Mouse (Mus musculus) neural tube, embryonic 15.5 days (tissue): ENCODE results near the gene Ntpcr. TPM values are rescaled to one million over a fixed set of nuclear protein-coding genes. Genes with fewer than 3 reads are reported as not detected.
A peak's percentile ranks its signal among the peaks of the same experiment; 100 is the strongest.

ENCODE experiments used
- ATAC-seq: fragments of 200-750 bp; cut with Nextera tagmentation; 2 replicates; pipeline ENCODE4 v1.8.0; 2017; ENCODE audit warnings: mild to moderate bottlenecking, moderate TSS enrichment, moderate library complexity; ENCODE audit not compliant: low FRiP score
- H3K27ac ChIP-seq: fragments of 300-500 bp; sonication (generic); replicated peaks from 2 replicates; pipeline ENCODE4 v1.5.1; 2015; ENCODE audit warnings: mild to moderate bottlenecking, inconsistent platforms
- H3K27me3 ChIP-seq: fragments of 300-500 bp; sonication (generic); replicated peaks from 2 replicates; pipeline ENCODE4 v1.6.1; 2015; ENCODE audit warnings: inconsistent platforms
- H3K36me3 ChIP-seq: fragments of 300-500 bp; sonication (generic); 2 replicates; pipeline ENCODE4 v1.6.1; 2015; ENCODE audit warnings: inconsistent platforms
- H3K4me1 ChIP-seq: fragments of 300-500 bp; sonication (generic); 2 replicates; pipeline ENCODE4 v1.6.1; 2015; ENCODE audit warnings: inconsistent platforms
- H3K4me2 ChIP-seq: fragments of 300-500 bp; sonication (generic); 2 replicates; pipeline ENCODE4 v1.6.1; 2015; ENCODE audit warnings: inconsistent platforms, mild to moderate bottlenecking, moderate library complexity
- H3K4me3 ChIP-seq: fragments of 300-500 bp; sonication (generic); replicated peaks from 2 replicates; pipeline ENCODE4 v1.5.1; 2015; ENCODE audit warnings: mild to moderate bottlenecking, inconsistent platforms
- H3K9ac ChIP-seq: fragments of 300-500 bp; sonication (generic); replicated peaks from 2 replicates; pipeline ENCODE4 v1.6.1; 2015; ENCODE audit warnings: mild to moderate bottlenecking, inconsistent platforms
- H3K9me3 ChIP-seq: fragments of 300-500 bp; sonication (generic); replicated peaks from 2 replicates; pipeline ENCODE4 v1.6.1; 2016; ENCODE audit warnings: inconsistent platforms
- WGBS: fragments of 180-500 bp; shearing (Covaris S2); methylation state at CpG from one replicate; pipeline ENCODE4 v1.1.7; 2015; ENCODE audit warnings: mixed read lengths; 5-methylcytosine and 5-hydroxymethylcytosine counted together
- polyA plus RNA-seq: library from polyadenylated mRNA; unstranded; fragments of >200 nt; fragmentation: Nextera tagmentation; extraction: Ambion mirVana; gene quantifications from 2 replicates; pipeline ENCODE4 v1.2.1, GENCODE M21; 2015

Ntpcr gene
- polyA plus RNA-seq, 1 experiment from 2014 or later, result 36.9 TPM

DNA sequence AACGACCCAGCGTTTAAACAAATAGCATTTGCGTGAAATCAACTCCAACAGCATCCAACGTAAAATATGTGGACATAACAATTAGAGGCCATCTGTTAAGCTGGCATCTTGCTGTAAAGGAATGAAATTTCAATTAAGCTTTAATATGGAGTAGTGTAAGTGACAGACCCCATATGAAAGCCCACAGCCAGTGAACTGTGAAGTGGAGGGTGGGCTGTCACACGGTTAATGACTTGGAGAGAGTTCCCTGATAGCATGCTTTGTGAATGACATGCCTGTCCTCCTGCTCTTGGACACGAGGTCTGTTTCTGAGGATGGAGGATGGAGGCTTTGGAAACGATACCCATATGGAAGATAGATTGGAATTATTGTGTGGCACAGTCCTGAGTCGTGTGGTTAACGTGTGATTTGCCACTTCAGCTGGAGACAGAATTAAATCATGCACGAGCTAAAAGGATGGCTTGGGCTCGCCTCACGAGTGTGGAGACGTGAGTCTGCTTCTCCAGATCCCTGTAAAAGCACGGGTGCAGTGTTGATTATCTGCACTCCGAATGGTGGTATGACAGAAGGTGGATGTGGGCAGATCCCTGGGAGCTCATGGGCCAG lies 26.8 kb upstream of the Ntpcr start:
- Histone ChIP-seq H3K27me3 (no peaks in the 10 kb centered on the region), H3K4me2 (no peak overlapping the region), H3K27ac (0 out of 2 replicates have a peak overlapping the region, but pooled peaks have one; percentile 0), H3K36me3 (no peaks in the 10 kb centered on the region), H3K9ac (no peak overlapping the region), H3K9me3 (no peaks in the 10 kb centered on the region), H3K4me3 (no peak overlapping the region), H3K4me1 (peaks cover 7% of the 10 kb centered on the region; the same call in 1 of the 2 replicates)
- peak; percentile 66; the same call in 1 of the 2 replicates for ATAC-seq
- 33% methylated on average over 15 of the region's 15 CpGs for WGBS

DNA sequence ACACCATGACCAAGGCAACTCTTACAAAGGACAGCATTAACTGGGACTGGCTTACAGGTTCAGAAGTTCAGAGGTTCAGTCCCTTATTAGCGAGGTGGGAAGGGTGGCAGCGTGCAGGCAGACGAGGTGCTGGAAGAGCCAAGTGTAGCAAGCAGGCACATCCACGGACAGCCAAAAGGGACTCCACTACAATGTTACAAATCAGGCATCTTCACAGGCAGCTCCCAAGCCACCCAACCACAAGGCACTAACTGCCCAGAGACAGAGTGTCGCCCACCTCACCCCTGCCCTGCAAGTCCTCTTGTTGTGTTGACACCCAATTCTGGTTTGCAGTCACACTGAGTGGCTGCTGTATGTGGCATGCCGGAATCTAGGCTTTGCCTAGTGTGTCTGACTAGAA lies 25.3 kb upstream of the Ntpcr start:
- WGBS, result 91% methylated on average over 6 of the region's 6 CpGs
- ATAC-seq, result no peak

GRCm38 (mm10) chr8:125705816-125706215 lies 23.9 kb upstream of the Ntpcr start:
- H3K9me3 ChIP-seq, result no peaks in the 10 kb centered on the region
- no peaks in the 10 kb centered on the region for H3K36me3 ChIP-seq
- H3K4me2 ChIP-seq, result no peak overlapping the region
- H3K27ac ChIP-seq, result no peak overlapping the region
- no peak for ATAC-seq
- H3K4me3 ChIP-seq, result no peak overlapping the region
- 71% methylated on average over 7 of the region's 7 CpGs for WGBS
- H3K9ac ChIP-seq, result no peak overlapping the region
- peaks cover 7% of the 10 kb centered on the region; the same call in 1 of the 2 replicates for H3K4me1 ChIP-seq
- no peaks in the 10 kb centered on the region for H3K27me3 ChIP-seq

More for the DNA sequence above, 25.3 kb upstream of the Ntpcr start:
- H3K27me3 ChIP-seq, result no peaks in the 10 kb centered on the region
- no peak overlapping the region for H3K4me2 ChIP-seq
- H3K9me3 ChIP-seq, result no peaks in the 10 kb centered on the region
- no peak overlapping the region for H3K27ac ChIP-seq
- no peaks in the 10 kb centered on the region for H3K36me3 ChIP-seq
- H3K9ac ChIP-seq, result no peak overlapping the region
- H3K4me1 ChIP-seq, result peaks cover 7% of the 10 kb centered on the region; the same call in 1 of the 2 replicates
- H3K4me3 ChIP-seq, result no peak overlapping the region

DNA sequence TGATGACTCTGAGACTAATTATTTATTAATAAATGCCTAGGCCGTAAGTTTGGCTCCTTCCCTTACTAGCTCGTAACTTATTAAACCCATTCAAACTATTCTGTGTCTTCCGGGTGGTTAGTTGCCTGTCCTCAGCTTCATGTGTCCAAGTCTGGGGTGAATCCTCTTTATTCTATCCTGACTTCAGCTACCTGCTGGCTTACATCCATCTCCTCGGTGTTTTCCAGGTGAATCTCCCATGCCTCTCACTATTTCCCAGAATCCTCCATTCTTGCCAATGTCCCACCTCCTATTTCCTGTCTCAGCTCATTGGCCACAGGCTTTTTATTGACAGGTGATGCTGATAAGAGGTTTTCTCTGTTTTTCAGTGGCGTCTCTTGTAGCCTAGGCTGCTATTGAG lies 20.6 kb upstream of the Ntpcr start:
- Histone ChIP-seq H3K27ac (no peak overlapping the region), H3K27me3 (no peaks in the 10 kb centered on the region), H3K4me1 (no peaks in the 10 kb centered on the region), H3K4me3 (no peak overlapping the region), H3K36me3 (no peaks in the 10 kb centered on the region), H3K9me3 (no peaks in the 10 kb centered on the region), H3K4me2 (no peak overlapping the region), H3K9ac (no peak overlapping the region)
- 93% methylated on average over 5 of the region's 5 CpGs for WGBS
- ATAC-seq, result no peak

DNA sequence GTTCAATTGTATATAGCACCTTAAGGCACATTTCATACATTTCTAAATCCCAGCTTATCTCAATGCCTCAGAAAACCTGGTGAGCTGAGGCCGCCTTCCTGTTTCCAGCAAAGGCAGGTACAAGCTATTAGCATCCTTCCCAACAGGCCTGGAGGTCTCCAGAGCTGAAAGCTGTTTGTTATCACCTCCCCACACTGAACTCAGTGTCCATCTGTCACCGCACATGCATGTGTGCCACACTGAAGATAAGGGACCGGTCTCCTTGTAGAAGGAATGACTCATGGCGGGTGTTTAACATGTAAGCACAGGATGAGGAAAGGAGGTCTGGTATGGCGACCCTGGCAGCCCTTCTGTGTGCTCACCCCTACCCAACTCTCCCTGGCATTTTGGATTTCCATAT lies 18.2 kb upstream of the Ntpcr start:
- Histone ChIP-seq H3K36me3 (no peaks in the 10 kb centered on the region), H3K9ac (no peak overlapping the region), H3K27ac (no peak overlapping the region), H3K4me3 (no peak overlapping the region), H3K4me2 (no peak overlapping the region), H3K4me1 (peaks cover 7% of the 10 kb centered on the region), H3K9me3 (no peaks in the 10 kb centered on the region), H3K27me3 (no peaks in the 10 kb centered on the region)
- ATAC-seq, result no peak
- 86% methylated on average over 5 of the region's 5 CpGs for WGBS

DNA sequence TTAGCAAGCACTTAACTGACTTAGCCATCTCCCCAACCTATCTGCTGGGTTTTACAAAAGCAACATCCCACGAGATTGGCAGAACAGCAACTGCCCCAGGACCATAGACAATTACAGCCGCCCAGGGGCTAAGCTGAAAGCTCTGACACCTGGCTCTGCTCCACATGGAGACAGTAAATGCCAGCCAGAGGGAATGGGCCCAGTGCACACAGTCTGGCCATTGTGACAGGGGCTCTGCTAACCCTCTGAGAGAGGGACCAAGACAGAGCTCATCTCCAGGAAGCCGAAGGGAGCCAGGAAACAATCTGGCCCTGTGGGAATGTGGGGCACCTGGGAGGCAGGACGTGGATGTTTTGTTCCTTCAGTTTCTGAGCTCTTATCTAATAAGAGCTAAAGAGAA lies 13.6 kb upstream of the Ntpcr start:
- Histone ChIP-seq H3K9me3 (no peaks in the 10 kb centered on the region), H3K27me3 (no peaks in the 10 kb centered on the region), H3K4me1 (peaks cover 16% of the 10 kb centered on the region), H3K9ac (no peak overlapping the region), H3K4me3 (no peak overlapping the region), H3K4me2 (no peak overlapping the region), H3K36me3 (no peaks in the 10 kb centered on the region), H3K27ac (peak overlapping the region; percentile 25; the same call in 1 of the 2 replicates)
- 19% methylated on average over 4 of the region's 4 CpGs for WGBS
- 0 out of 2 replicates have a peak, but pooled peaks have one; percentile 55 for ATAC-seq

- Histone ChIP-seq H3K4me1 (peaks cover 16% of the 10 kb centered on the region), H3K4me2 (no peak overlapping the region), H3K27ac (peak overlapping the region; percentile 25; the same call in 1 of the 2 replicates), H3K27me3 (no peaks in the 10 kb centered on the region), H3K9me3 (no peaks in the 10 kb centered on the region), H3K9ac (no peak overlapping the region), H3K4me3 (no peak overlapping the region), H3K36me3 (no peaks in the 10 kb centered on the region)
- ATAC-seq, result no peak
- 17% methylated on average over 7 of the region's 7 CpGs for WGBS
Measured at GRCm38 (mm10) chr8:125716613-125717012, 13.2 kb upstream of the Ntpcr start.

GRCm38 (mm10) chr8:125718914-125719313 lies 10.8 kb upstream of the Ntpcr start:
- no peak overlapping the region for H3K9ac ChIP-seq
- 68% methylated on average over 4 of the region's 4 CpGs for WGBS
- peaks cover 23% of the 10 kb centered on the region for H3K4me1 ChIP-seq
- no peaks in the 10 kb centered on the region for H3K27me3 ChIP-seq
- no peak overlapping the region for H3K4me2 ChIP-seq
- no peak overlapping the region for H3K4me3 ChIP-seq
- no peaks in the 10 kb centered on the region for H3K9me3 ChIP-seq
- no peak overlapping the region for H3K27ac ChIP-seq
- no peak for ATAC-seq
- H3K36me3 ChIP-seq, result no peaks in the 10 kb centered on the region

DNA sequence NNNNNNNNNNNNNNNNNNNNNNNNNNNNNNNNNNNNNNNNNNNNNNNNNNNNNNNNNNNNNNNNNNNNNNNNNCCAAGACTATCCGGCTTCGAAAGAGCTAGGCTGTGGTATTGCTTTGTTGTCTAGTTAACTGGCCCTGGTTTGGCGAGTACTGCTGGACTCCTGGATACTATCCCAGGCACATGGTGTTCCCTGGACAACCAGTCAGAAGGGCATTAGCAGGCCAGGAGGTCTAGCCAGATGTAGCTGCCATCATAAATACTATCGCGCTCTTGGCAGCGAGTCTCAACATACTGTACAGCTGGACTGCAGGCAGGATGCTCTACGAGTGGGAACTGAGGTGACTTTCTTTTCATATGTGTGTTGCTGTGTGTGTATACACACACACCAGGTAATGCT lies 7.1 kb upstream of the Ntpcr start:
- ATAC-seq, result no peak
- Histone ChIP-seq H3K4me2 (no peak overlapping the region), H3K36me3 (no peaks in the 10 kb centered on the region), H3K4me1 (peaks cover 11% of the 10 kb centered on the region), H3K27me3 (no peaks in the 10 kb centered on the region), H3K9ac (no peak overlapping the region), H3K27ac (0 out of 2 replicates have a peak overlapping the region, but pooled peaks have one; percentile 5), H3K9me3 (no peaks in the 10 kb centered on the region), H3K4me3 (no peak overlapping the region)
- 80% methylated on average over 7 of the region's 7 CpGs for WGBS

- Histone ChIP-seq H3K27ac (no peak overlapping the region), H3K36me3 (no peaks in the 10 kb centered on the region), H3K4me2 (no peak overlapping the region), H3K4me3 (no peak overlapping the region), H3K4me1 (peaks cover 11% of the 10 kb centered on the region), H3K9me3 (no peaks in the 10 kb centered on the region), H3K9ac (no peak overlapping the region), H3K27me3 (no peaks in the 10 kb centered on the region)
- WGBS, result 94% methylated on average over 6 of the region's 6 CpGs
- no peak for ATAC-seq
Measured at GRCm38 (mm10) chr8:125723437-125723836, 6.3 kb upstream of the Ntpcr start.

DNA sequence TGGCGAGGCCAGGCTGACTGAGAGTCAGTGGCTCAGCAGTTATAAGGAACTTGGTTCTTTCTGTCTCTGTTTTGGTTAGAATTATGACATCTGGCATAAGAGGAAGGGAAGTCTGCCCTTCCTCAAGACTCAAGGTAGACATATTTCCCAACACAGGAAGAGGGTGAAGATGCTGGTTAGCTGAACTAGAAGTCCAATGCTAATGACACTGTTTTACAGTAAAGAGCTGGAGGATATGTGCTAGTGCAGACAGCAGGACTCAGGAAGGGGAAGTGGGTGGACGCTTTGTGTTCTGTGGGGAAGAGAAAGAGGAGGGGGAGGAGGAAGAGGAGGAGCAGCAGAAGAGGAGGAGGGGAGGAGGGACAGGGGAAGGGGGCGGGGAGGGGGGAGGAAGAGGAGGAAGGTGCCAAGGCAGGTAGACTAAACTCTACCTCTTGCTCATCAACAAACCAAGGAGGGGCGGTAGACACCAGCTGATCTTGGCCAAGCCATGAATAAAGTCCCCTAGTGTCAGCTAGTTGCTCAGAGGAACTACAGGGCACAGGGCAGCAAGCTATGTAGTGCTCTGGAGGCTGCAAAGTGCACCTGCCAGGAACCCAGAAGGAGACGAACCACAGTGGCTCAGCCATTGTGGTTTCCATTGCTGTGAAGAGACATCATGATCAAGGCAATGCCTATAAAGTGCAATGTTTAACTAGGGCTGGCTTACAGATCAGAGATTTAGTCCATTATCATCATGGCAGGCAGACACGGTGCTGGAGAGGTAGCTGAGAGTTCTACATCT lies 4.5 kb upstream of the Ntpcr start:
- H3K9me3 ChIP-seq, result no peaks in the 10 kb centered on the region
- H3K4me2 ChIP-seq, result no peak overlapping the region
- no peak overlapping the region for H3K4me3 ChIP-seq
- WGBS, result 78% methylated on average over 6 of the region's 6 CpGs
- no peaks in the 10 kb centered on the region for H3K36me3 ChIP-seq
- ATAC-seq, result no peak
- H3K9ac ChIP-seq, result no peak overlapping the region
- peaks cover 11% of the 10 kb centered on the region for H3K4me1 ChIP-seq
- H3K27me3 ChIP-seq, result no peaks in the 10 kb centered on the region
- H3K27ac ChIP-seq, result no peak overlapping the region

DNA sequence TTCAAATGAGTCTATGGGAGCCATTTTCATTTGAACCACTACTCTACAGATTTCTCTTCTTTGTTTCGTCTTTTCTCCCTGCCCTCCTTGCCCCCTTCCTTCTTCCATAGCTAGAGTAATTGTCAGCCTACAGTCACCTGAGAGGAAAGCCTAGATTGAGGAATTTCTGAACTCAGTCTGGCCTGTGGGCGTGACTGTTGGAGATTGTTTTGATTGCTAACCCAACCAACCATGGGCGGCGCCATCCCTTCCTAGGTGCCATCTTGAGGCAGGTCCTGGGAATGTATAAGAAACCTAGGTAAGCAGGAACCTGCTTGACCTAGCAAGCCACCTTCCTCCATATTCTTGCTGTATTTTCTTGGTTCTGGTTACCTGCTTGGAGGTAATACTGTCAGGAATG lies 3.6 kb upstream of the Ntpcr start:
- ATAC-seq, result no peak
- Histone ChIP-seq H3K9ac (no peak overlapping the region), H3K36me3 (no peaks in the 10 kb centered on the region), H3K27ac (no peak overlapping the region), H3K4me1 (peaks cover 15% of the 10 kb centered on the region), H3K4me2 (no peak overlapping the region), H3K27me3 (no peaks in the 10 kb centered on the region), H3K9me3 (no peaks in the 10 kb centered on the region), H3K4me3 (no peak overlapping the region)
- 98% methylated on average over 4 of the region's 4 CpGs for WGBS
